Mouse (Mus musculus): ENCODE data around the gene Tmem131. TPM values are rescaled to one million over a fixed set of nuclear protein-coding genes. Genes with fewer than 3 reads are reported as not detected.
"Not testable (repeated sequence)": the region's sequence is repeated elsewhere in the genome, so short reads cannot be mapped to it uniquely, and the experiment has no call there.

Gene Tmem131
- total RNA-seq, 2 experiments from 2014 or later: 13.5 to 52.7 TPM

- ATAC-seq (replicated peaks; ENCODE audit: poor library complexity): no peak
Measured at GRCm38 (mm10) chr1:36921614-36922393, 21.7 kb downstream of the Tmem131 start.

GRCm38 (mm10) chr1:36920726-36921125, 22.7 kb downstream of the Tmem131 start:
- ATAC-seq (replicated peaks; ENCODE audit: poor library complexity): no peak

GRCm38 (mm10) chr1:36920154-36920716, 23.2 kb downstream of the Tmem131 start:
- peak; percentile 70 for ATAC-seq (replicated peaks; ENCODE audit: poor library complexity)

GRCm38 (mm10) chr1:36919728-36920127, 23.7 kb downstream of the Tmem131 start:
- ATAC-seq (replicated peaks; ENCODE audit: poor library complexity): peak; percentile 73

- no peak for ATAC-seq (replicated peaks; ENCODE audit: poor library complexity)
Measured at GRCm38 (mm10) chr1:36917423-36917822, 26.0 kb downstream of the Tmem131 start.

GRCm38 (mm10) chr1:36915200-36915580, 28.3 kb downstream of the Tmem131 start:
- no peak for ATAC-seq (replicated peaks; ENCODE audit: poor library complexity)

- ATAC-seq (replicated peaks; ENCODE audit: poor library complexity): peak; percentile 47
Measured at GRCm38 (mm10) chr1:36914455-36915199, 28.8 kb downstream of the Tmem131 start.

- ATAC-seq (replicated peaks; ENCODE audit: poor library complexity): peak; percentile 27
Measured at GRCm38 (mm10) chr1:36913806-36914205, 29.7 kb downstream of the Tmem131 start.

GRCm38 (mm10) chr1:36912239-36912638, 31.2 kb downstream of the Tmem131 start:
- ATAC-seq (replicated peaks; ENCODE audit: poor library complexity): no peak

GRCm38 (mm10) chr1:36911603-36912002, 31.9 kb downstream of the Tmem131 start:
- ATAC-seq (replicated peaks; ENCODE audit: poor library complexity): no peak

GRCm38 (mm10) chr1:36910397-36910796, 33.1 kb downstream of the Tmem131 start:
- no peak for ATAC-seq (replicated peaks; ENCODE audit: poor library complexity)

GRCm38 (mm10) chr1:36909965-36910364, 33.5 kb downstream of the Tmem131 start:
- not testable (repeated sequence) for ATAC-seq (replicated peaks; ENCODE audit: poor library complexity)

GRCm38 (mm10) chr1:36905216-36905615, 38.2 kb downstream of the Tmem131 start:
- ATAC-seq (replicated peaks; ENCODE audit: poor library complexity): no peak

GRCm38 (mm10) chr1:36904489-36904888, 39.0 kb downstream of the Tmem131 start:
- ATAC-seq (replicated peaks; ENCODE audit: poor library complexity): peak; percentile 55; the same call in 1 of the 2 replicates

GRCm38 (mm10) chr1:36904084-36904451, 39.4 kb downstream of the Tmem131 start:
- ATAC-seq (replicated peaks; ENCODE audit: poor library complexity): no peak; the same call in 1 of the 2 replicates

GRCm38 (mm10) chr1:36903376-36904083, 39.9 kb downstream of the Tmem131 start:
- peak; percentile 26; the same call in 1 of the 2 replicates for ATAC-seq (replicated peaks; ENCODE audit: poor library complexity)

- no peak for ATAC-seq (replicated peaks; ENCODE audit: poor library complexity)
Measured at GRCm38 (mm10) chr1:36902533-36903315, 40.7 kb downstream of the Tmem131 start.

- no peak for ATAC-seq (replicated peaks; ENCODE audit: poor library complexity)
Measured at GRCm38 (mm10) chr1:36899622-36900021, 43.8 kb downstream of the Tmem131 start.

- no peak for ATAC-seq (replicated peaks; ENCODE audit: poor library complexity)
Measured at GRCm38 (mm10) chr1:36896423-36896822, 47.0 kb downstream of the Tmem131 start.

GRCm38 (mm10) chr1:36895452-36895851, 48.0 kb downstream of the Tmem131 start:
- no peak for ATAC-seq (replicated peaks; ENCODE audit: poor library complexity)
